Mouse (Mus musculus) heart, embryonic 10.5 days (tissue): ENCODE results near the gene Slamf7. TPM values are rescaled to one million over a fixed set of nuclear protein-coding genes. Genes with fewer than 3 reads are reported as not detected.

ENCODE experiments used
- microRNA-seq: library from miRNA; unstranded; fragments of <30 nt; microRNA quantifications from one replicate; pipeline ENCODE4, GENCODE M21; 2017
- polyA plus RNA-seq: library from polyadenylated mRNA; unstranded; fragments of >200 nt; fragmentation: Nextera tagmentation; extraction: Ambion mirVana; gene quantifications from 2 replicates; pipeline ENCODE4 v1.2.1, GENCODE M21; 2016

The Slamf7 gene
- polyA plus RNA-seq, 1 experiment from 2014 or later = not detected

Small RNAs within 50 kb of the gene (microRNA-seq; reads per million reads assigned to microRNA genes)
- not detected for gene Mir7683

Other genes with a start within 250 kb of the Slamf7 start
- gene Usf1, start 241.7 kb downstream of the Slamf7 start, polyA plus RNA-seq = 65.2 and 70.9 TPM in 2 replicates
- 2.6 and 4.0 TPM in 2 replicates for gene Tstd1, start 234.2 kb downstream of the Slamf7 start, polyA plus RNA-seq
- 76.9 and 78.6 TPM in 2 replicates for gene F11r, start 215.5 kb downstream of the Slamf7 start, polyA plus RNA-seq
- gene Alyref2, start 149.6 kb downstream of the Slamf7 start, polyA plus RNA-seq = 10.7 and 10.8 TPM in 2 replicates
- gene Itln1, start 117.7 kb downstream of the Slamf7 start, polyA plus RNA-seq = not detected in 2 replicates
- 0.13 TPM in 1 of 2 replicates, not detected in the other for gene Cd244a, start 93.8 kb downstream of the Slamf7 start, polyA plus RNA-seq
- gene Ly9, start 45.6 kb downstream of the Slamf7 start, polyA plus RNA-seq = not detected in 2 replicates
- 0.25 TPM in 1 of 2 replicates, not detected in the other for gene Cd48, start 29.0 kb upstream of the Slamf7 start, polyA plus RNA-seq
- 0.26 and 0.36 TPM in 2 replicates for gene Slamf1, start 114.1 kb upstream of the Slamf7 start, polyA plus RNA-seq
- 0.34 and 0.48 TPM in 2 replicates for gene Cd84, start 186.7 kb upstream of the Slamf7 start, polyA plus RNA-seq
- not detected in 2 replicates for gene Gm10521, start 242.6 kb upstream of the Slamf7 start, polyA plus RNA-seq